Mouse (Mus musculus): ENCODE results near the gene Pcx.

GRCm38 (mm10) chr19:4480041-4480440 is 30.2 kb upstream of the Pcx start:
- TF ChIP-seq CTCF (IDR thresholded peaks at IDR 0.05; ENCODE audit: low read depth) (no peak), EP300 (optimal IDR thresholded peaks at IDR 0.05) (no peak)

Data from stomach, postnatal 0 days (tissue).